9 mouse cellular contexts compared by ENCODE assay signal in genomic region chr10:81142551-81142981, GRCm38 (mm10). TPM values are rescaled to one million over a fixed set of nuclear protein-coding genes. Genes with fewer than 3 reads are reported as not detected.
DNase-seq lines count a peak whose midpoint lies in the region; ATAC-seq and TF ChIP-seq lines count a peak whose summit lies in the region.
"Had no signal": no experiment of that assay in that cellular context is flagged by ENCODE, and none has a peak within 500 bp of the region (broad histone marks: within the 10 kb centered on the region; RNA-seq: fewer than 3 reads in every experiment).

No protein-coding gene starts in this region.

- no peak for ATAC-seq in embryonic facial prominence, embryonic 15.5 days (ENCODE audit: insufficient number of reproducible peaks, low FRiP score, low TSS enrichment, low read depth)

- DNase-seq in adrenal gland, adult 2 months = peak; percentile 81
- no peak for DNase-seq in adrenal gland, adult 18-20 months (ENCODE audit: low spot score in 2 of 2)
- DNase-seq in left cerebral cortex, postnatal 4 days = peak; percentile 64
- no peak for DNase-seq in left cerebral cortex, postnatal 25 days (ENCODE audit: low spot score in 2 of 2)
- DNase-seq in thymus, adult 18-20 months = no peak
- DNase-seq in lung, adult 2 months = no peak

- no peak for TF ChIP-seq CTCF in lung, adult 2 months (IDR thresholded peaks at IDR 0.05; ENCODE audit: insufficient read depth, low read length)

- H3K27me3 ChIP-seq in embryonic facial prominence, embryonic 15.5 days = no peaks in the 10 kb centered on the region
- no peaks in the 10 kb centered on the region for H3K27me3 ChIP-seq in myocyte (ENCODE audit: control insufficient read depth, insufficient read depth, insufficient read length)
- H3K27me3 ChIP-seq: limb, embryonic 12.5 days had no signal

- intact Hi-C loops in left cerebral cortex, postnatal 4 days (cut with DNase I) = no loop called here
- intact Hi-C loops in left cerebral cortex, postnatal 25 days (cut with DNase I) = no loop called here

- H3K9ac ChIP-seq in embryonic facial prominence, embryonic 15.5 days = no peak overlapping the region
- H3K9ac ChIP-seq: limb, embryonic 12.5 days had no signal

- 52% methylated on average over 5 of the region's 5 CpGs for WGBS in embryonic facial prominence, embryonic 15.5 days
- WGBS in lung, adult 2 months = 56% methylated on average over 5 of the region's 5 CpGs

- no peak for TF ChIP-seq POLR2A in myocyte (IDR thresholded peaks at IDR 0.05; ENCODE audit: insufficient read length, low read depth)
- TF ChIP-seq POLR2A in lung, adult 2 months (IDR thresholded peaks at IDR 0.05; ENCODE audit: borderline replicate concordance, extremely low read depth, low read depth, low read length) = no peak

- H3ac ChIP-seq in myocyte (ENCODE audit: control insufficient read depth, insufficient read length) = no peak overlapping the region

- H3K4me1 ChIP-seq in embryonic facial prominence, embryonic 15.5 days = peaks cover 75% of the 10 kb centered on the region
- H3K4me1 ChIP-seq in lung, adult 2 months (ENCODE audit: control insufficient read depth, insufficient read depth, low read length) = peaks cover 39% of the 10 kb centered on the region

- H3K36me3 ChIP-seq in embryonic facial prominence, embryonic 15.5 days = peaks cover 43% of the 10 kb centered on the region
- H3K36me3 ChIP-seq in myocyte (ENCODE audit: control insufficient read depth, insufficient read depth) = peaks cover 9% of the 10 kb centered on the region

- peak overlapping the region; percentile 58 for H3K27ac ChIP-seq in embryonic facial prominence, embryonic 15.5 days (replicated peaks)
- H3K27ac ChIP-seq: limb, embryonic 12.5 days had no signal

- H3K79me2 ChIP-seq in myocyte (ENCODE audit: control insufficient read depth, insufficient read depth) = peaks cover 90% of the 10 kb centered on the region

- 0 out of 2 replicates have a peak overlapping the region, but pooled peaks have one; percentile 4 for H3K4me2 ChIP-seq in embryonic facial prominence, embryonic 15.5 days (replicated peaks)
- peak overlapping the region; percentile 89 for H3K4me2 ChIP-seq in myocyte (ENCODE audit: low read depth)
- H3K4me2 ChIP-seq: limb, embryonic 12.5 days had no signal

- no peak overlapping the region for H3K4me3 ChIP-seq in embryonic facial prominence, embryonic 15.5 days (replicated peaks)
- no peak overlapping the region for H3K4me3 ChIP-seq in myocyte
- H3K4me3 ChIP-seq in lung, adult 2 months (replicated peaks; ENCODE audit: extremely low read depth, low read depth, low read length) = no peak overlapping the region
- H3K4me3 ChIP-seq: limb, embryonic 12.5 days had no signal

- no peaks in the 10 kb centered on the region for H3K9me3 ChIP-seq in embryonic facial prominence, embryonic 15.5 days (replicated peaks)
- H3K9me3 ChIP-seq: limb, embryonic 12.5 days had no signal

TF ChIP-seq in myocyte, 11 proteins besides CTCF, POLR2A, EP300 and RAD21:
- TF ChIP-seq MYOD1 (IDR thresholded peaks at IDR 0.05; ENCODE audit: control insufficient read depth in 1 of 3, insufficient read length in 2 of 3, low read depth in 2 of 3) = no peak
- peak in 1 of 3 experiments; percentile 32 for TF ChIP-seq MYOG (IDR thresholded peaks at IDR 0.05; ENCODE audit: control insufficient read depth in 1 of 3, insufficient read depth in 1 of 3, insufficient read length in 2 of 3, low read depth in 2 of 3)
- no peak for TF ChIP-seq POLR2AphosphoS2 (IDR thresholded peaks at IDR 0.05; ENCODE audit: insufficient read length, low read depth)
- no peak for TF ChIP-seq MAX (IDR thresholded peaks at IDR 0.05; ENCODE audit: low read depth)
- no peak for TF ChIP-seq REST (IDR thresholded peaks at IDR 0.05; ENCODE audit: insufficient read depth, insufficient read length)

RNA-seq across cellular contexts. Expression of gene Zbtb7a, which starts 7.5 kb away (rescaled TPM):
- total RNA-seq in adrenal gland, adult 2 months (2021) = 10 to 100 TPM; 62.9 to 80.9 TPM
- polyA plus RNA-seq in adrenal gland, adult 2 months (2012; rRNA removed) = 150 and 158 TPM in 2 replicates
- total RNA-seq in adrenal gland, adult 18-20 months (2021) = 10 to 100 TPM; 65.3 to 84.8 TPM
- total RNA-seq in left cerebral cortex, postnatal 4 days (2021) = 10 to 100 TPM; 23.3 to 24.7 TPM
- total RNA-seq in left cerebral cortex, postnatal 25 days (2021) = 100 to 1,000 TPM; 114 TPM
- 57.6 and 59.4 TPM in 2 replicates for polyA plus RNA-seq in embryonic facial prominence, embryonic 15.5 days (2015; fragmentation: Nextera tagmentation; extraction: Ambion mirVana)
- polyA plus RNA-seq in myocyte (2012; fragmentation: generic; extraction: Trizol) = 26.1 TPM
- 66.7 and 83.6 TPM in 2 replicates for polyA plus RNA-seq in lung, adult 2 months (2012; rRNA removed)

RNA-seq across cellular contexts. Expression of gene Pias4, which starts 25.2 kb away (rescaled TPM):
- 10 to 100 TPM; 27.3 to 29.8 TPM for total RNA-seq in adrenal gland, adult 2 months (2021)
- 41.4 and 48.6 TPM in 2 replicates for polyA plus RNA-seq in adrenal gland, adult 2 months (2012; rRNA removed)
- 10 to 100 TPM; 27.3 to 29.7 TPM for total RNA-seq in adrenal gland, adult 18-20 months (2021)
- 10 to 100 TPM; 29.6 to 30.4 TPM for total RNA-seq in left cerebral cortex, postnatal 4 days (2021)
- 10 to 100 TPM; 26.6 to 28.7 TPM for total RNA-seq in left cerebral cortex, postnatal 25 days (2021)
- 52.0 and 52.7 TPM in 2 replicates for polyA plus RNA-seq in embryonic facial prominence, embryonic 15.5 days (2015; fragmentation: Nextera tagmentation; extraction: Ambion mirVana)
- polyA plus RNA-seq in myocyte (2012; fragmentation: generic; extraction: Trizol) = 43.2 TPM
- polyA plus RNA-seq in lung, adult 2 months (2012; rRNA removed) = 33.0 and 40.0 TPM in 2 replicates

RNA-seq across cellular contexts. Expression of gene Eef2, which starts 33.9 kb away (rescaled TPM):
- 1,000 to 10,000 TPM; 1,393 to 1,508 TPM for total RNA-seq in adrenal gland, adult 2 months (2021)
- polyA plus RNA-seq in adrenal gland, adult 2 months (2012; rRNA removed) = 1,342 and 1,424 TPM in 2 replicates
- total RNA-seq in adrenal gland, adult 18-20 months (2021) = 1,000 to 10,000 TPM; 1,443 to 1,598 TPM
- 1,000 to 10,000 TPM; 1,312 to 1,322 TPM for total RNA-seq in left cerebral cortex, postnatal 4 days (2021)
- 100 to 1,000 TPM; 854 to 872 TPM for total RNA-seq in left cerebral cortex, postnatal 25 days (2021)
- 654 and 688 TPM in 2 replicates for polyA plus RNA-seq in embryonic facial prominence, embryonic 15.5 days (2015; fragmentation: Nextera tagmentation; extraction: Ambion mirVana)
- polyA plus RNA-seq in myocyte (2012; fragmentation: generic; extraction: Trizol) = 3,891 TPM
- polyA plus RNA-seq in lung, adult 2 months (2012; rRNA removed) = 1,377 and 1,420 TPM in 2 replicates

RNA-seq across cellular contexts. Expression of gene Map2k2, which starts 36.9 kb away (rescaled TPM):
- total RNA-seq in adrenal gland, adult 2 months (2021) = 100 to 1,000 TPM; 157 to 185 TPM
- polyA plus RNA-seq in adrenal gland, adult 2 months (2012; rRNA removed) = 787 and 873 TPM in 2 replicates
- 100 to 1,000 TPM; 165 to 179 TPM for total RNA-seq in adrenal gland, adult 18-20 months (2021)
- total RNA-seq in left cerebral cortex, postnatal 4 days (2021) = 100 to 1,000 TPM; 153 to 167 TPM
- total RNA-seq in left cerebral cortex, postnatal 25 days (2021) = 100 to 1,000 TPM; 122 to 124 TPM
- 189 and 197 TPM in 2 replicates for polyA plus RNA-seq in embryonic facial prominence, embryonic 15.5 days (2015; fragmentation: Nextera tagmentation; extraction: Ambion mirVana)
- 126 TPM for polyA plus RNA-seq in myocyte (2012; fragmentation: generic; extraction: Trizol)
- polyA plus RNA-seq in lung, adult 2 months (2012; rRNA removed) = 147 and 176 TPM in 2 replicates

RNA-seq across cellular contexts. Expression of gene Dapk3, which starts 40.2 kb away (rescaled TPM):
- 10 to 100 TPM; 74.6 to 76.7 TPM for total RNA-seq in adrenal gland, adult 2 months (2021)
- 100 and 127 TPM in 2 replicates for polyA plus RNA-seq in adrenal gland, adult 2 months (2012; rRNA removed)
- 10 to 100 TPM; 63.4 to 74.2 TPM for total RNA-seq in adrenal gland, adult 18-20 months (2021)
- 10 to 100 TPM; 62.7 to 62.9 TPM for total RNA-seq in left cerebral cortex, postnatal 4 days (2021)
- 10 to 100 TPM; 71.3 to 77.7 TPM for total RNA-seq in left cerebral cortex, postnatal 25 days (2021)
- polyA plus RNA-seq in embryonic facial prominence, embryonic 15.5 days (2015; fragmentation: Nextera tagmentation; extraction: Ambion mirVana) = 65.4 and 67.7 TPM in 2 replicates
- polyA plus RNA-seq in myocyte (2012; fragmentation: generic; extraction: Trizol) = 120 TPM
- polyA plus RNA-seq in lung, adult 2 months (2012; rRNA removed) = 70.4 and 73.5 TPM in 2 replicates

Comparison
In these comparisons a context has a peak if more than half of its experiments do, and no peak if none do; other contexts are left out.
1. DNase-seq: peak in adrenal gland, adult 2 months (single experiment) and left cerebral cortex, postnatal 4 days (single experiment); none in adrenal gland, adult 18-20 months (0 of 2), left cerebral cortex, postnatal 25 days (0 of 2), thymus, adult 18-20 months (0 of 2) and lung, adult 2 months (single experiment).